Mouse (Mus musculus): ENCODE measurements around the gene Cela3b. TPM values are rescaled to one million over a fixed set of nuclear protein-coding genes. Genes with fewer than 3 reads are reported as not detected.

Cela3b gene
- polyA plus RNA-seq, 1 experiment from 2014 or later: not detected

- H3K27ac ChIP-seq (ENCODE audit: low read length): no peak overlapping the region
- TF ChIP-seq CTCF (IDR thresholded peaks at IDR 0.05): no peak
- no peak for TF ChIP-seq EP300 (IDR thresholded peaks at IDR 0.05)
These were observed 58.5 kb downstream of the Cela3b start for GRCm38 (mm10) chr4:137371596-137372523.

More at GRCm38 (mm10) chr4:137371596-137372523, 58.5 kb downstream of the Cela3b start:
- no peak overlapping the region for H3K4me2 ChIP-seq (replicated peaks; ENCODE audit: low read depth, low read length)
- no peaks in the 10 kb centered on the region for H3K36me3 ChIP-seq (ENCODE audit: insufficient read depth, low read length)
- WGBS: 69% methylated on average over 16 of the region's 16 CpGs
- peak; percentile 46 for DNase-seq (ENCODE audit: low spot score)
- no peak overlapping the region for H3K9ac ChIP-seq (replicated peaks; ENCODE audit: low read depth)
- no peak overlapping the region for H3K4me3 ChIP-seq (ENCODE audit: low read depth, low read length)
- H3K27me3 ChIP-seq (replicated peaks; ENCODE audit: insufficient read depth, low read length): no peaks in the 10 kb centered on the region
- no peaks in the 10 kb centered on the region for H3K9me3 ChIP-seq (ENCODE audit: low read length)
- ATAC-seq: no peak
- peaks cover 13% of the 10 kb centered on the region for H3K4me1 ChIP-seq (ENCODE audit: insufficient read depth, low read depth, low read length)

Other genes with a start within 250 kb of the Cela3b start
- 2.1 and 2.2 TPM in 2 replicates for gene Wnt4, start 153.1 kb downstream of the Cela3b start, polyA plus RNA-seq (2015; fragmentation: Nextera tagmentation; extraction: Ambion mirVana)
- gene Cdc42, start 72.8 kb downstream of the Cela3b start, polyA plus RNA-seq (2015; fragmentation: Nextera tagmentation; extraction: Ambion mirVana): 545 and 582 TPM in 2 replicates
- gene Cela3a, start 20.7 kb downstream of the Cela3b start, polyA plus RNA-seq (2015; fragmentation: Nextera tagmentation; extraction: Ambion mirVana): not detected in 2 replicates
- not detected in 2 replicates for gene 1700013G24Rik, start 22.7 kb upstream of the Cela3b start, polyA plus RNA-seq (2015; fragmentation: Nextera tagmentation; extraction: Ambion mirVana)
- gene Hspg2, start 38.2 kb upstream of the Cela3b start, polyA plus RNA-seq (2015; fragmentation: Nextera tagmentation; extraction: Ambion mirVana): 20.2 and 25.3 TPM in 2 replicates
- gene Ldlrad2, start 144.0 kb upstream of the Cela3b start, polyA plus RNA-seq (2015; fragmentation: Nextera tagmentation; extraction: Ambion mirVana): 0.54 TPM in 1 of 2 replicates, not detected in the other
- 30.9 and 35.9 TPM in 2 replicates for gene Usp48, start 163.2 kb upstream of the Cela3b start, polyA plus RNA-seq (2015; fragmentation: Nextera tagmentation; extraction: Ambion mirVana)
- gene Rap1gap, start 234.2 kb upstream of the Cela3b start, polyA plus RNA-seq (2015; fragmentation: Nextera tagmentation; extraction: Ambion mirVana): 34.9 and 48.8 TPM in 2 replicates